Mouse (Mus musculus) forebrain, postnatal 0 days (tissue): ENCODE data around the gene Trmt10c. TPM values are rescaled to one million over a fixed set of nuclear protein-coding genes. Genes with fewer than 3 reads are reported as not detected.

Experiments used
- ATAC-seq: fragments of 200-750 bp; cut with Nextera tagmentation; 2 replicates; pipeline ENCODE4 v1.8.0; 2017; ENCODE audit warnings: mild to moderate bottlenecking, moderate library complexity
- DNase-seq: peaks from one replicate; pipeline ENCODE4 v3.0.0-alpha.2; 2015
- H3K27ac ChIP-seq: fragments of 300-500 bp; sonication (generic); 2 replicates; pipeline ENCODE4 v1.5.1; 2014; ENCODE audit warnings: low read depth, mild to moderate bottlenecking, antibody characterized with exemption, low read length, moderate library complexity, mixed read lengths
- H3K27me3 ChIP-seq: fragments of 300-500 bp; sonication (generic); 2 replicates; pipeline ENCODE4 v1.6.1; 2014; ENCODE audit warnings: mild to moderate bottlenecking, low read length, mixed read lengths; ENCODE audit not compliant: insufficient read depth
- H3K36me3 ChIP-seq: fragments of 300-500 bp; sonication (generic); 2 replicates; pipeline ENCODE4 v1.6.1; 2014; ENCODE audit warnings: mild to moderate bottlenecking, moderate library complexity; ENCODE audit not compliant: insufficient read depth
- H3K4me1 ChIP-seq: fragments of 300-500 bp; sonication (generic); 2 replicates; pipeline ENCODE4 v1.6.1; 2014; ENCODE audit warnings: antibody characterized with exemption; ENCODE audit not compliant: insufficient read depth
- H3K4me2 ChIP-seq: fragments of 300-500 bp; sonication (generic); 2 replicates; pipeline ENCODE4 v1.6.1; 2014; ENCODE audit warnings: low read depth, mild to moderate bottlenecking, moderate library complexity
- H3K4me3 ChIP-seq: fragments of 300-500 bp; sonication (generic); 2 replicates; pipeline ENCODE4 v1.5.1; 2014; ENCODE audit warnings: low read depth, low read length, mixed read lengths
- H3K9ac ChIP-seq: fragments of 300-500 bp; sonication (generic); 2 replicates; pipeline ENCODE4 v1.6.1; 2014; ENCODE audit warnings: mild to moderate bottlenecking
- H3K9me3 ChIP-seq: fragments of 300-500 bp; sonication (generic); 2 replicates; pipeline ENCODE4 v1.6.1; 2016; ENCODE audit warnings: low read length
- CTCF ChIP-seq: sonication (generic); IDR thresholded peaks from 2 replicates; pipeline ENCODE4 v1.5.1; 2016; ENCODE audit warnings: antibody characterized with exemption, control low read depth, low read depth
- WGBS: fragments of 180-500 bp; shearing (Covaris S2); extraction: QIAGEN DNeasy Blood & Tissue Kit; methylation state at CpG from one replicate; pipeline ENCODE4 v1.1.7; 2014; 5-methylcytosine and 5-hydroxymethylcytosine counted together
- polyA plus RNA-seq: library from polyadenylated mRNA; unstranded; fragments of >200 nt; fragmentation: Nextera tagmentation; extraction: Ambion mirVana; gene quantifications from 2 replicates; pipeline ENCODE4 v1.2.1, GENCODE M21; 2015
- total RNA-seq: library from RNA; depleted of rRNA; stranded (reverse); fragments of >200 nt; gene quantifications from 2 replicates; pipeline ENCODE4 v1.2.3, GENCODE M21; 2014; rRNA removed

Gene Trmt10c
- total RNA-seq: 16.1 and 20.5 TPM in 2 replicates
- polyA plus RNA-seq: 16.8 and 19.3 TPM in 2 replicates

- ATAC-seq (peak; percentile 99), DNase-seq (peak; percentile 95)
- no peak for TF ChIP-seq CTCF
- Histone ChIP-seq H3K9ac (peak within 1 kb of the TSS; percentile 79), H3K9me3 (no peaks in the 10 kb centered on the region), H3K27me3 (no peaks in the 10 kb centered on the region), H3K4me3 (peak within 1 kb of the TSS; percentile 80), H3K4me2 (peak within 1 kb of the TSS; percentile 62), H3K27ac (peak within 1 kb of the TSS; percentile 96), H3K4me1 (peaks cover 12% of the 10 kb centered on the region), H3K36me3 (peaks cover 17% of the 10 kb centered on the region)
- under 1% methylated on average over 63 of the region's 63 CpGs for WGBS
These were observed at the start of gene Trmt10c for GRCm38 (mm10) chr16:56037138-56038010. Gene Trmt10c (minus strand): TSS chr16:56037819.

GRCm38 (mm10) chr16:56086336-56086735 is 48.7 kb upstream of the Trmt10c start:
- no peak overlapping the region for H3K4me2 ChIP-seq
- H3K4me1 ChIP-seq: no peaks in the 10 kb centered on the region
- no peaks in the 10 kb centered on the region for H3K9me3 ChIP-seq
- no peak for ATAC-seq
- DNase-seq: no peak
- 97% methylated on average over 2 of the region's 2 CpGs for WGBS
- TF ChIP-seq CTCF: no peak
- H3K4me3 ChIP-seq: no peak overlapping the region
- H3K36me3 ChIP-seq: peaks cover 13% of the 10 kb centered on the region; the same call in 1 of the 2 replicates
- no peak overlapping the region for H3K27ac ChIP-seq
- H3K9ac ChIP-seq: no peak overlapping the region
- no peaks in the 10 kb centered on the region for H3K27me3 ChIP-seq

- Histone ChIP-seq H3K27ac (no peak overlapping the region), H3K4me1 (no peaks in the 10 kb centered on the region), H3K27me3 (no peaks in the 10 kb centered on the region), H3K9me3 (no peaks in the 10 kb centered on the region), H3K36me3 (0 out of 2 replicates have a peak, but pooled peaks cover 2% of the 10 kb centered on the region), H3K9ac (no peak overlapping the region), H3K4me2 (no peak overlapping the region), H3K4me3 (no peak overlapping the region)
- ATAC-seq (no peak), DNase-seq (no peak)
- 74% methylated on average over 4 of the region's 4 CpGs for WGBS
- no peak for TF ChIP-seq CTCF
These were observed 44.1 kb upstream of the Trmt10c start for GRCm38 (mm10) chr16:56081691-56082090.

GRCm38 (mm10) chr16:56079419-56079818 is 41.8 kb upstream of the Trmt10c start:
- no peak for DNase-seq
- TF ChIP-seq CTCF: no peak
- Histone ChIP-seq H3K36me3 (no peaks in the 10 kb centered on the region), H3K27me3 (no peaks in the 10 kb centered on the region), H3K4me2 (no peak overlapping the region), H3K9me3 (no peaks in the 10 kb centered on the region), H3K27ac (no peak overlapping the region), H3K9ac (no peak overlapping the region), H3K4me3 (no peak overlapping the region), H3K4me1 (no peaks in the 10 kb centered on the region)
- 98% methylated on average over 1 of the region's 1 CpGs for WGBS
- no peak for ATAC-seq

- 3% methylated on average over 11 of the region's 11 CpGs for WGBS
- ATAC-seq: no peak
- TF ChIP-seq CTCF: no peak
- peak overlapping the region; percentile 96 for H3K27ac ChIP-seq
- H3K4me3 ChIP-seq: peak overlapping the region; percentile 87
- peak overlapping the region; percentile 78 for H3K9ac ChIP-seq
- no peaks in the 10 kb centered on the region for H3K9me3 ChIP-seq
- peak; percentile 19 for DNase-seq
- peak overlapping the region; percentile 51 for H3K4me2 ChIP-seq
- no peaks in the 10 kb centered on the region for H3K27me3 ChIP-seq
- no peaks in the 10 kb centered on the region for H3K4me1 ChIP-seq
- H3K36me3 ChIP-seq: no peaks in the 10 kb centered on the region
These were observed 38.7 kb upstream of the Trmt10c start for GRCm38 (mm10) chr16:56076121-56076869.

- H3K4me1 ChIP-seq: no peaks in the 10 kb centered on the region
- no peaks in the 10 kb centered on the region for H3K36me3 ChIP-seq
- WGBS: under 1% methylated on average over 49 of the region's 66 CpGs
- no peak for TF ChIP-seq CTCF
- peak; percentile 94 for ATAC-seq
- H3K4me3 ChIP-seq: peak overlapping the region; percentile 87
- no peaks in the 10 kb centered on the region for H3K27me3 ChIP-seq
- H3K4me2 ChIP-seq: peak overlapping the region; percentile 51
- peak overlapping the region; percentile 78 for H3K9ac ChIP-seq
- H3K27ac ChIP-seq: peak overlapping the region; percentile 96
- DNase-seq: peak; percentile 95
- H3K9me3 ChIP-seq: no peaks in the 10 kb centered on the region
These were observed 37.8 kb upstream of the Trmt10c start for GRCm38 (mm10) chr16:56075222-56076111.
